Mouse (Mus musculus) c-Kit-positive CD71-positive TER-119-positive erythroid progenitor cells, embryonic 14.5 days (primary cell): ENCODE measurements around the gene Flywch1.
A peak's percentile ranks its signal among the peaks of the same experiment; 100 is the strongest.

Experiments
- DNase-seq: peaks from one replicate; pipeline ENCODE4 v3.0.0-alpha.2; 2013; ENCODE audit warnings: low spot score

Gene Flywch1

DNA sequence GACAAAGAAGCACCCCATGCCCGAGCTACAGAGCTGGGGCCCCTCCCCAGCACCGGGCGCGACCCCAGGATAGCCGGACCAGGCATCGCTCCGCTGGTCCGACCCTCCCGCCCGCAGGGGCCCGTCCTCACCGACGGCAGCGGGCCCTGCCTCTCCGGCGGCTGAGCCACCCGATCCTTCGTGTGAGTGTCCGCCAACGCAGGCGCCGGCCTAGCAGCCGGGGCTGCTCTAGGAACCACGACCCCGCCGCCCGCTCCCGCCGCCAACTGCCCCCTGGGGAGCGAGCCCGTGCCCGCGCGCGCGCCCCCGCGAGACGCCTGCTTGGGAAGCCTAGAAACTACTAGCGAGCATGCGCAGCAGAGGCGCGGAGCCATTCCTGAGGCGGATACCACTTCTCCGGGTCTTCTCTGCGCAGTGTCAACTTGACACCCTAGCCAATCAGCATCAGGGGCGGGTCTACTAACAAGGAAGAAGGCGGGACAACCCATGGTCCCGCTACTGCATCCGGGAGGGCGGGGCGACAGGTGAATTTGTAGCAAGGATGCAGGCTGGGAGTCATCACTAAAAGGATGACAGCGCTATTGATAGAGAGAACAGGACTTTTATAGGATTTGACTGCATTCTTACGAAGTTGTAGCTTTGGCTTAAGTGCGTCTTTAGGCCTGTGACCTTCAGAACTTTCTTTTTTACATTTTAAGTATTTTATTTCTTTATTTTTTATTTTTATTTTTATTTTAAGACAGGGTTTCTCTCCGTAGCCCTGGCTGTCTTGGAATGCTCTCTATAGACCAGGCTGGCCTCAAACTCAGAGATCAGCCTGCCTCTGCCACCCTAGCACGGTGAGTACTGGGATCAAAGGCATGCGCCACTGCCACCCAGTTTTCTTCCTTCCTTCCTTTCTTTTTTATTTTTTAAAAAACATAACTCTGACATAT, at the start of gene Flywch1:
Gene Flywch1 (minus strand): TSS at position 319 of the 935 bp plus-strand sequence.
- peak; percentile 94 for DNase-seq

GRCm38 (mm10) chr17:23820731-23821130, 49.3 kb upstream of the Flywch1 start:
- DNase-seq, result no peak

- DNase-seq, result no peak
These were observed 47.8 kb upstream of the Flywch1 start for GRCm38 (mm10) chr17:23819235-23819634.

DNA sequence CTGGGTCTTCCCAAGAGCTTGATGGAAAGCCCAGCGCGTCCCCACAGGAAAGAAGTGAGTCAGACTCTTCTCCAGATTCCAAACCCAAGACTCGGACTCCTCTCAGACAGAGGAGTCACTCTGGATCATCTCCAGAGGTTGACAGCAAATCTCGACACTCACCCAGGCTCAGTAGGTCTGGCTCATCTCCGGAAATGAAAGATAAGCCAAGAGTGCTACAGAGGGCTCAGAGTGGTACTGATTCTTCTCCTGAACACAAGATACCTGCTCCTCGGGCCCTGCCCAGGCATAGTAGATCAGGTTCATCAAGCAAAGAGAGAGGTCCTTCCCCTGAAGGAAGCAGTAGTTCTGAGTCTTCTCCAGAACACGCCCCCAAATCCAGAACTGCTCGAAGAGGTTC, 47.2 kb upstream of the Flywch1 start:
- no peak for DNase-seq

GRCm38 (mm10) chr17:23815641-23816040, 44.2 kb upstream of the Flywch1 start:
- DNase-seq, result no peak

DNA sequence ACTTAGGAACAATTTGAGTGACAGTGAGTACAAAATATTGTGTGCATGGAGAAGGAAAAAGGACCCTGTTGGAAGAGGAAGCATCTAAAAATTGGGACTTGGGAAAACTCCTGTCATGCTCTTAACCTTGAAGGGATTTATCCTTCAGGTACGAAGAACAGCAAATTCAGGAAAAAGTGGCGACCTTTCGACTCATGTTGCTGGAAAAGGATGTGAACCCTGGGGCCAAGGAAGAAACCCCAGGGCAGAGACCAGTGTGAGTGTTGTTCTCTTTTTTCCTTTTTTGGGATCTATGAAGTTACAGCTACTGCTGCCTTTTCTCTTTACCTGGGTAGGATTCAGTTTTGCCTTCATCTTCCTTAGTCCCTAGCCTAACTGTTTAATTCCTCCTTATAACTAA, 36.5 kb upstream of the Flywch1 start:
- no peak for DNase-seq

DNA sequence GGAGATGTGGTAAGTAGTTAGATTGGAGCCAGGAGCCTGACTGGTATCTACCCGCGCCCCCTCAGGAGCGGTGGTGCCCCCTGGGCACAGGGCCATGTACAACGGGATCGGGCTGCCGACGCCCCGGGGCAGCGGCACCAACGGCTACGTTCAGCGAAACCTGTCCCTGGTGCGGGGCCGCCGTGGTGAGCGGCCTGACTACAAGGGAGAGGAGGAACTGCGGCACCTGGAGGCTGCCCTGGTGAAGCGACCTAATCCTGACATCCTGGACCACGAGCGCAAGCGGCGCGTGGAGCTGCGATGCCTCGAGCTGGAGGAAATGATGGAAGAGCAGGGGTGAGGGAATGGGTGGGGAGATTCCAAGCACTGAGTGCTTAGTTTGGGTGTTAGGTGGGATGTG, 35.5 kb upstream of the Flywch1 start:
- no peak for DNase-seq

DNA sequence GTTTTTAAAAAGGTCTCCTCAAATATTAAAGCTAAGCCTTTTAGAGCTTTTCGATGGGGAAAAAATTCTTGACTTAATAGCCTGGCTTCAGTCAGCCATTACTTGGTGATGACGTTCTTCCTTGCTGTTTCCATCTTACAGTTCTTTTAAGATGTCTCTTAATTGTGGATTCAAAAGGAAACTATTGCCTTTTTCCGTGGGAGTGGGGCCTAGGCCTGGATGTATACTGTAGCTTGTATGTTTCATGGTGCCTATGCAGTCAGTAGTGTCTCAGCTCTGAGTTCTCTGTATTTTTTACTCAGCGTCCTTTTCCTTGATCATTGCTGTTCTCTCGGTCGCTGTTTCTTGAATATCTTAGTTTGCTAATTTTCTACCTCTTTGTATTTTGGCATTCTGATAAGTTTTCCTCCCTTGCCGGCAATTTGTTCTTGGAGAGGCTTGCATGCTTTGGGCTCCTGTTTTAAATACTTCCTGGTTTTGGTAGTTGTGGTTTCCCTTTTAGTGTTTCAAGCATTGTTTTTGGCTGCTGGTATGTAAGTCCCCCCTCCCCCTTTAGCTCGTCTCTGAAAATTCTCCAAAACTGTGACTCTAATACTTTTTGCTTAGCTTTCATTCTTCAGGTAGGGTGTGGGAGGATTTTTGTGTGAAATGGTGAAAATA, 33.2 kb upstream of the Flywch1 start:
- DNase-seq, result no peak

GRCm38 (mm10) chr17:23803366-23804041, 32.1 kb upstream of the Flywch1 start:
- peak; percentile 81 for DNase-seq

GRCm38 (mm10) chr17:23802746-23803365, 31.5 kb upstream of the Flywch1 start:
- DNase-seq, result peak; percentile 94

- DNase-seq, result no peak
These were observed 30.2 kb upstream of the Flywch1 start for GRCm38 (mm10) chr17:23801627-23802026.

GRCm38 (mm10) chr17:23797316-23797715, 25.9 kb upstream of the Flywch1 start:
- DNase-seq, result no peak

- no peak for DNase-seq
These were observed 23.9 kb upstream of the Flywch1 start for GRCm38 (mm10) chr17:23795323-23795722.

- no peak for DNase-seq
These were observed 19.6 kb upstream of the Flywch1 start for GRCm38 (mm10) chr17:23791079-23791357.

DNA sequence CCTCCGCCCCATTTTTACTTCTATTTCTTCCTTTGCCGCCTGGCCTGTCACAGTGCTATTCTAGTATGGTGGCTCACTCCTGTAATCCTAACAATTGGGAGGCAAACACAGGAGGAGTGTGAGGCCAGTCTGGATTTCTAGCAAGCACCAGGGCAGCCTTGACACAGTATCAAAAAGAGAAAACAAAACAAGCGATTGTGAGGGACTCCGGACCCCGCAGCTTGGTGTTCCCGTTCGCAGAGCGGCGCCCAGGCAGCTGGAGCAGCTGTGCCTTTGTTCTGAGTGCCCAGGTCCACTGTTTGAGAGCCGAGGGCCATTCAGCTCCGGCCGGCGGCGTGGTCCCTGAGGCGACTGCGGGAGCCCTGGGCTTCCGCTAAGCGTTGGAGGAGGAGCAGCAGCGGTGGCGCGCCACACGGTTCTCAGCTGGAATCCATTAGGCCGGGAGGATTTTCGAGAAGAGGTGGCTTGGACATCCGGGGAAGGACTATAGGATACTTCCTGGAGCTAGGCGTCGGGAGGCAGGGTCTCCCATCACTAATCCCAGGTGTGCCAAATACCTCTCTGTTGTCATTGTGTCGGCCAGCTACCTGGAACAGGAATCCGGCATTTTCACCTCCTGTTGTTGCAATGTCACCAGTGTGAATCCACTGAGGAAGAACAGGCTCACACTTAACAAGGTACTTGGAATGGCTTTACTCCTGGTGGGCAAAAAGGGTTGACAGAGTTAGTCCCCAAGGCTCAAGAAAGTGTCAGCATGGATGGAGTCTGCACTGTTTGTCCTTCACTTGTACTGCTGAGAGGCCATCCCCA, 19.1 kb upstream of the Flywch1 start, which contains the start of gene Srrm2:
Gene Srrm2 (plus strand): TSS at position 264 of the 810 bp plus-strand sequence.
- DNase-seq, result no peak

DNA sequence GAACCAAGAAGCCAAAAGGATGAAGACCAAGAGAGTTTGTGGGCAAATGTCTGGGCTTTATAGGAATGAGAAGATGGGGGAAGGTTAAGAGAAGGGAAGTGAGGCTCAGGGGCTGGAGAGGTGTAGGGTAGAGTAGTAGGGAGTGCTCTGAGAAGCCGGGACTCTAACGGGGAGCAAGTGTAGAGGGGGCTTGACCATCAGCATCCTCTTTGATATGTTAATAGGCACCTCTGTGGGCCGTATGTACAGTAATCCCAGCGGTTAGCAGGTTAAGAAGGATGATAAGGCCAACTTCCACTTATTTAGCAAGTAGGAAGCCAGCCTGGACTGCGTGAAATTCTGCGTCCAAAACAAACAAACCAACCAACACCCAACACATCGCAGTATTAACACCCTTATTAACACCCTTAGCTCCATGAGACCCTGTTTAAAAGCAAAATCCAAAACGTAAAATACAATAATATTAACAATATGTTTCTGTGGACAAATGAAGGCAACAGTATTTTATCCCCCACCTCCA, 18.4 kb upstream of the Flywch1 start:
- no peak for DNase-seq

- no peak for DNase-seq
These were observed 17.6 kb upstream of the Flywch1 start for GRCm38 (mm10) chr17:23788973-23789372.

DNA sequence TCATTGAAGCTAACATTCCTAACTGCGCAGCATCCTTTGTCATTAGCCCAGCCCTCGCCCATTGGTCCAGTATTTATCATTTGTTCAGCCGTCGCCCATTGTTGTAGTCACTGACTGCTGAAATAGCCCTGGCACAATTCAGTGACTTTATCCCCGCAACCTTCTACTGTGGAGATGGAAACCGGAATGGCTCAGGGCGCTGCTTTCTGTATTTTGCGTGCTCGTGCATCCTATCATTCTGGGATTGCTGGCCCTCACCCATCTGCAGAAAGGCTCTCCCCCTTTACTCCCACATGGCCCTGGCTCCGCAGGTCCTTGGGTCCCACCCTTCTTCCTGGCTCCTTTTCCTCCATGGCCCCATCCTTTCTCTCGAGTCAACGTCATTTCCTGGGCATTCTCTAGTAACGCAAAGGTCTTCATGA, 15.1 kb upstream of the Flywch1 start:
- DNase-seq, result no peak

GRCm38 (mm10) chr17:23785561-23786471, 14.4 kb upstream of the Flywch1 start, which contains the start of gene Flywch2:
Gene Flywch2 (minus strand): TSS chr17:23786081.
- peak; percentile 73 for DNase-seq

DNA sequence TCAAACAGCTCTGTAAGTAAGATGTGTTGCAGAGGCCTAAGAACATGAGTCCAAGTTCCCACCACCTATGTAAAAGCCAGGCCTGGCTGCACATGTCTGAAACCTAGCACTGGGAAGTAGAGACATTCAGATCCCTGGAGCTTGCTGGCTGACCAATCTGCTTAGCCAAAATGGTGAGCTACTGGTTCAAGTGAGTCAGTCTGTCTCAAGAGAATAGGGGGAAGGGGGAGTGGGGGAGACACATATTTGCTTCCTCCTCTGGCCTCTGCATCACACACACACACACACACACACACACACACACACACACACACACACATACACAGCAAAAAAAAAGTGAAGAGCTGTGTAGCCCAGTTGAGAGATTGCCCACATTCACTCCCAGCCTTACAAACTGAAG, 11.9 kb upstream of the Flywch1 start:
- DNase-seq, result no peak
